Mouse (Mus musculus): ENCODE data around the gene Nobox.

Gene Nobox

DNA sequence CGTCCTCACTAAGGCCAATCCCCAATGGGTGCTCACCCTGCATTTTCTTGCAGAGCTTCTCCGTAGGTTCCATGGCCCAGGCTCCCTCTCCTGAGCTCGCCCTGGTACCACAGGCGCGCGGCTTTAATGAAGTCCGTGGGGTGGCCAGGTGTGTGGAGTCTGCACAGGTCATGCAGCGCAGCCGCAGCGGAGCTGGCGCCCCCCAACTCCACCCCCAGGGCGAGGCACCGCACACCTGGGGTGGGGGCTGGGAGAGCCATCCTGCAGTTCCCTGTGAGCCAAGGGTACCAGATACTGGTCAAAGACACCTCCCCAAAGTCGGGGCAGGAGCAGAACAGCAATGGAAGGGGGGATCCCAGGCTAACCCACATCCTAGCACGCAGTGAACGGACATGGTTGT lies at the start of gene Nobox:
Nobox (minus strand) TSS at position 101 of the 400 bp plus-strand sequence.
- no peak for DNase-seq (ENCODE audit: low spot score in 2 of 2)

DNA sequence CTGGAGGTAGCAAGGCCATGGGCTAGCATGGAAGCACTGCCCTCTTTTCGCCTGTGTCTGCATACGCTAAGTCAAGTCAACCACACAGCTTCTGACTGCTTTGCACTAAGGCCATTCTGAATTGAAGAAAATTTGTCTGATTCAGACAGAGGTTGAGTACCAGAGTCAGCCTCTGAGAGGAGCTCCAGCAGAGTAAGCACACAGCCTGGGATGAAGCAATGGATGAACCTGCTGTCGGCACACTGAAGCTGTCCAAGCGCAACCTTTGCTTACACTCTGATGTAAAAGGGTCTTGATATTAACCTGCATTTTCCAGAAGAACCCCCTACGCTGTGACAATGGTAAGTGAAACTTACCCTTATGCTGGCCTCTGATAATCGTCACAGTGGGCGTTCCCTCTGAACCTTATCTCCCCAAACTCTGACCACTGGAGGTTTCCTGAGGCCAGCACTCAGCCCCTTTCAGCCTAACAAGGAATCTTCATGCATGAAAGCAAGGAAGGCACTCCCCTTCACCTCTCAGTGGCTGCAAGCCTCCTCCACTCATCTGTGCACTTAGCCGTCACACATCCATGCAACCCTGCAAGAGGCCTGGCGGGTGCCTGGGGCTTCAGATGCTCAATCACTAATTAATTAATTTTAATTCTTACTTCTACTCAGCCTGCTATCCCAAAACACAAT lies 45.3 kb upstream of the Nobox start:
- DNase-seq (ENCODE audit: low spot score in 2 of 2), result no peak

GRCm38 (mm10) chr6:43353446-43353845 lies 44.1 kb upstream of the Nobox start:
- DNase-seq (ENCODE audit: low spot score in 2 of 2), result no peak

DNA sequence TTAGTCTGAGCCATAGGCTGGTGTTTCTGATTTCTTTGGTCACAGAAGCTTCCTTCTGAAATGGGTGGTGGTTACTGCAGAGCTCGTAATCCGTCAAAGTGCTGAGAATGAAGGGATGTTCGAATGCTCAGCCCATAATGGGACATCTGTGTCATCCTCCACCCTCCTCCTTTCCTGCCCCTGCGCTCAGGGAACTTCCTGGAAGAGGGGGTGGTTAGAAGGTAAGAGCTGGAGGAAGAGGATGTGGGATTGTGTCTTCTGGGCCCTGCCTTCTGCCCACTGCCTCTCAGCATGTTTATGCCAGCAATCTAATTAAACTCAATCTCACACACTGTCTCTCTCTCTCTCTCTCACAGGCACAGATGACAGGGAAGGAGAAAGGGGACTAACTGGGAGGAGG lies 39.7 kb upstream of the Nobox start:
- DNase-seq (ENCODE audit: low spot score in 2 of 2), result no peak

GRCm38 (mm10) chr6:43347637-43348036 lies 38.3 kb upstream of the Nobox start:
- DNase-seq (ENCODE audit: low spot score in 2 of 2), result no peak

GRCm38 (mm10) chr6:43343006-43343405 lies 33.7 kb upstream of the Nobox start:
- DNase-seq (ENCODE audit: low spot score in 2 of 2), result no peak

DNA sequence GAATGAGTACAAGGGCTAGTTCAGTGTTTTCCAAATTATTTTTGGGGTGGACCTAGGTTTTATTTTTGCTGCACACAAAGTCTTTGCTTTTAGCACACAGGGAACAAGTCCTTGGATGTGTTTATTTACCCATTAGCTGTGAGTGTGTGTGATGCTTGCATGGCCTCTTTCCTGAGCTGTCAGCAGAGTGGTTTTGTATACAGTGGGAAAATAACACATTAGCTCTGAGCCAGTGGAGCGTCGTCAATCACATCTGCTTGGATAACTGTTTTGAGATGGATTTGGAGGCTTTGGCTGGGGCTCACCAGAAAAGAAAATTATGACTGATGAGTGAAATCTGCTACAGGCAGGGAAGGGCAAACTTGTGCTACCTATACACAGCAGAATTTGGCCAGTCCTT lies 33.0 kb upstream of the Nobox start:
- DNase-seq (ENCODE audit: low spot score in 2 of 2), result no peak

DNA sequence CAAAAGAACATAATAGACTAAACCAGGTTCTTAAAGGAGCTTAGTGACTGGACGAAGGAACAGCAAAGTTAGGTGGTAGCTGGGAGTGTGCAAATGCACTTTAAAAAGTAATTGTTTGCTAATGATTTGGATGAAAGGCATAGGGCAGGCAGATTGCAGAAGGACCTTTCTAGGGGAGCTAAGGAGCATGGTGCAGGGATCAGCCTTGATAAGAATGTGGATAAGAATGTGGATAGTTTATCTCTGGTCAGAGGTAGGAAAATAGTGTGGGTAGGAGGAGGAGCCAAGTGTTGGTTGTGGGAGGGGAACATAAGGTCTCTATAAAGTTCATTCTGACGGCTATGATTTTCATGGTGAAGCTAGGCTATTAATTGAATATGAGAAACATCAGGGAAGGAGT lies 29.4 kb upstream of the Nobox start:
- DNase-seq (ENCODE audit: low spot score in 2 of 2), result no peak

DNA sequence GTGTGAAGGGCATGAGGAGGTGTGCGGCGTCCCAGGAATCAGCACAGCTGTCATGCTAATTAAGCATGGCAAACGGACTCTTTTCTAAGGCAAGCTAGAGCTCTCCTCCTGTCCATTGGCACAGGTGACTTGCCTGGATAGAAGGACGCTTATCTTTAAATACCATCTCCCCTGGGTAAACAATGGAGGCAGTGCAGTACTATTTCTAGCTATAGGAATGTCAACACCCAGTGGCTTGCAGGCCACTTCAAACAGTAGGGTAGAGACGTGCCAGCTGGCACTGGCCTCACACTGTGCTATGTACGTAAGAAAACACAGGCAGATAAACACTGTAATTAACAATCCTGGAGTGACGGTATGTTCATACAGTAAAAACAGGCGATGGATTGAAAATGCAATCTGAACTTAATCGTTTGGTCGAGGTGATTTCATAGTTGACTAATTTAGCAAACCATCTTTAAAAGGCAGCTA lies 28.2 kb upstream of the Nobox start:
- no peak for DNase-seq (ENCODE audit: low spot score in 2 of 2)

DNA sequence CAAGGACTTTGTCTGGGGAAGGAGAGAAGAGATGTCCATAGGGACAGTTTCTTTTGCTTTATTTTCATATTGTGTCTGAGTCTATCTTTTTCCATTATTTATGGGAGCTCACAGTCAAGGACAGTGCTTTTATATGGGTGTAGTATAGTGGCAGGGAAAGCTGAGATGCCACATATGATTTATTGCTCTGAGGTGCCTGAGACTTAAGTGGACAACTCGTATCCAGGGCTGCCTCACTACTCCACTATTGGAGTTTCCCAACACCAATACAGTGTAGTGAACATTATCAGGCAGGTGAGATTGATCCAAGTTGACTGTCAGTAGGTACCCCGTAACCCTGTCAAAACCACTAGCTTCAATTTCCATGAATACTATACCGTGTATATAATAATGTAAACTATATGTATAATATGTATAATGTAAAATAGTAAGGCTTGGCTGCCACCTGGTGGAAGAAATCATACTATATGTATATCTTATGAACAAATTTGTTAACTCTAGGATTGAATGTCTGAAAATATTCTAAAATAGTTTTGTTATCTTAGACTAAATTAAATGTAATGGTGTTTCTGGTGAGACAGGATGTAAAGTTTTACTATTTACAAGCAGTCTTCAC lies 26.4 kb upstream of the Nobox start:
- DNase-seq (ENCODE audit: low spot score in 2 of 2), result no peak

DNA sequence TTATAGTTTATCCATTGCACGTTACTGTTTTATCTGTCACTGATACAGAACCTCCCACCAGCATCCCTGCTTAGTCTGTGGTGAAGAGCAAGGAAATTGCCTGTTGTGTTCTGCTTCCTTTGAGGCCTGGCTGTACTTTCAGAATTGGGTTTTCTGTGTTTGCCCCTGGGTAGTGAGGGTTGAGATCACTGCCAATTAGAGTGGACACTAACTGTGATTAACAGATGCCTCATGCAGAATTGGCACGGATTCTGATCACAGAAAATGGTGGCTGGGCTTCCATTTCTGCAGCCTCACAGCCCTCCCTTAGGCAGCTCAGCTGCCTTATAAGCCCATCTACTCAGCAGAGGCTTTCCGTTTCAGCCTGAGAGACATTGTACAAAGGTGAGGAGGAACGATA lies 24.1 kb upstream of the Nobox start:
- DNase-seq (ENCODE audit: low spot score in 2 of 2), result no peak

- no peak for DNase-seq (ENCODE audit: low spot score in 2 of 2)
These were observed 3.8 kb upstream of the Nobox start for GRCm38 (mm10) chr6:43312961-43313656.

GRCm38 (mm10) chr6:43312546-43312945 lies 3.2 kb upstream of the Nobox start:
- no peak for DNase-seq (ENCODE audit: low spot score in 2 of 2)

DNA sequence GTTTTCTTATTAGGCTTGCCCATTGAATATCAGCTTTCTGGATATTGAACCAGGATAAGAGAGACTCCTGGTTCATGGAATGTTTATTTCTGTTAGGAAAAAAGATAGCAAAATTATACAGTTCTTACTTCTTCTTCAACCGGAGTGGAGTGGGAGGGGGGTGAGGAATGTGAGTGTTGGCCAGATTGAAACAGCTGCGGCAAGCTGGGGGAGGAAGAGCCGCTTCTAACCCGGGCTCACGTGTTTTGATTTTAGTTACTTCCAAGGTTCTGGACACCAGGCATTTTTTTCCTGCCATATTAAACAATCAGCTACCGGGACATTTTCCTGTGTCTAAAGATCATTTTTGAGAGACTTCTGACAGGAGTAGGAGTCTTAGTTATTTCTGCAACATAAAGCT lies 717 bp upstream of the Nobox start:
- no peak for DNase-seq (ENCODE audit: low spot score in 2 of 2)

GRCm38 (mm10) chr6:43297508-43297850 lies 11.9 kb downstream of the Nobox start:
- no peak for DNase-seq (ENCODE audit: low spot score in 2 of 2)

DNA sequence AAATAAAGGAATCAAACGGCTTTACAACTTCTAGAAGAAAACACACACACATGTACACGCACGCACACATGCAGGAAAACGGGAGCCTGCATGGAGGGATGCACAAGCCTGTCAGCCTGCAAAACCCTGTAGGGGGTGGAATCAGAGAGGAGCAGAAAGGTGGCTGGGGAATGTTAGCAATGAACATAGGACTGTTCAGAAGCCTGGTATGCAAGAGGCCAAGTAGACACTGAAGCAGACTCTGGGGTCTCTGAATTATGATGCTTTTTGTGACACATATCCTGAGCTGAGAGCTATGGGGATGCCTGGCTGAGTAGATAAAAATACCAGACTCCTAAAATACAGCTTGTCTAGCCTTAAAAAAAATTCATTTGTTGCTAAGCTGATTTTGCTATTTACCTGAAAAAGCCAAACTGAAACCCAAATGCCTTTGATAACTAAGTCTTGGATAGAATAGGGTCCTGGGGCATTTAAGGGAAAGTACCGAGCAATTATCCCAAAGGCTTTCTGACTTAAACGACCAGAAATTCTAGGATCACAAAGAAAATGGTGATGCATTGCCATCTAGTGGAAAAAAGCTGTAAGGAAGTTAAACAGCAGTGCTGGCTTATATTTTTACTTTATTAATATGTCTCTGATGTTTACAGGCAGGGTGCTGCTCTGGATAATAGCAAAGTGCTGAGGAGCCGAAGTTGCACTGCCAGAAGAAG lies 12.4 kb downstream of the Nobox start:
- peak in 1 of 2 experiments; percentile 43 for DNase-seq (ENCODE audit: low spot score in 2 of 2)

DNA sequence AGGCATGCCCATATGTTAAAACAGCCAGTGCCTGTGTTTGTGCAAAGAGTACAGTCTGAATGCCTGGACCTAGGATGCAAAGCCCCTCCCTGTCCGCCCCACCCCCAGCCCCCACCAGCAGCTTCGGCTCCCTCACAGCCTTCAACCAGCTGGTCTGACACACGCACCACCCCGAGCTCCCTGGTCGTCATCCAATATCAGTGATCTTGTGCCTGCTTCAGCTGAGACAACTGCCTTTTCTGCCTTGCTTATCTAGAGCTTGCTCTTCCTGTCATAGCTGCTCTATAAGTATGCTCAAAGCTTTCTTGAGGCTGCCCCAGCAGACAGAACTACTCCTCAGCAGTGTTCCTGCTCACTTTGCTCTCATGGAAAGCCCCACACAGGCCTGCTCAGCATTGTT lies 13.4 kb downstream of the Nobox start:
- no peak for DNase-seq (ENCODE audit: low spot score in 2 of 2)

GRCm38 (mm10) chr6:43293175-43293574 lies 16.2 kb downstream of the Nobox start:
- no peak for DNase-seq (ENCODE audit: low spot score in 2 of 2)

- DNase-seq (ENCODE audit: low spot score in 2 of 2), result no peak
These were observed 16.8 kb downstream of the Nobox start for GRCm38 (mm10) chr6:43292471-43293076.

DNA sequence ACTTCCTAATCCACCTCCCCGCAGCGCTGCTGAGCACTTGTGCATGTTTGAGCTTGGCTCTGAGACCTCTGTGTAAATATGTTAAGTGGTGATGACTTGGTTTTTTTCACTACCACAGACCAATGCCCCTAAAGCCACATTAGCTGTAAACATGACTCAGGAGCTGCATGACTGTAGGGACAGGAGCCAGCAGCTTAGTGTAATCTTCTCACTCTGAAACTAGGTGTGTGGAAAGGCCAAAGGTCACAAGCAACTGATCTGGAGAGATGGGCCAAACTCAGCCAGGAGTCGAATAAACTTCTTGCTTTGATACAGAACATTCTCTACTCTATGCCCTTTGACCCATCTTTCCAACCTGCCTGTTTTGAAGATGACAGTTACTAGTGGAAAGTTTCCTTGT lies 17.3 kb downstream of the Nobox start:
- no peak for DNase-seq (ENCODE audit: low spot score in 2 of 2)

DNA sequence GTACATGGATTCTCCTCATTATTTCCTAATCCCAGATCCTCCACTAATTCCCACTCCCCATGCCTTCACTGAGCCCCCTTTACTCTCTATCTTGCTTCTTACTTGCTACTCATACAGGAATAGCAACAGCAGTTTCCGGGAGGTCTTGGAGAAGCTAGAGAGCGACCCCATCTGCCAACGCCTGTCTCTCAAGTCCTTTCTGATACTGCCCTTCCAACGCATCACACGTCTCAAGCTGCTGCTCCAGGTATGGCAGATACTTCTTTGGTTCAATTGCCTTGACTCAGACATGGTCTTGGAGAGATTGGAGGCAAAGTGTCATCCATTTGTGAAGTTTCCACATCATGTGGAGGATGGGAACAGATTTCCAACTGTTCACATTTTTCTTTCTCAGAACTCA lies 28.9 kb downstream of the Nobox start:
- no peak for DNase-seq (ENCODE audit: low spot score in 2 of 2)

DNA sequence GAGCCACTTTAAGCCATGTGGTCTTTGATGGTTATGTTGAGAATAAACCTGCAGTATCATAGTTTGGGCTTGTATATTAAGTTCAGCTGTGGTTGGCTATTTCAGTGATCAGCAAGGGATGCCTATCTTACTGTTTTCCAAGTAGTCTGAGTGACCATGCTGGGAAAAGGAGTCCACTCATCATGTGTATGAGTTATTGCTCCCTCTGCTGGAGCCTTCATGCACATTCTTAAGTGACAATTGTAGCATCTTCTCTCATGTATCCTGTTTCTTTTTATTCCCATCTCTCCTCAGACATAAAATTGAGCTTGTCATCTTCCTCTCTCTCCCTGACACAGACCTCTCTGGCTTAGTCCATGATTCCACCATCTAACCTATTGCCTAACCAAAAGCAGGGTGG lies 31.1 kb downstream of the Nobox start:
- no peak for DNase-seq (ENCODE audit: low spot score in 2 of 2)
